Mouse (Mus musculus) heart, adult 9 months (tissue): ENCODE data around the gene Ptpn13.

Source experiments
- DNase-seq, 2 experiments: peaks; one replicate each; pipeline ENCODE4 v3.0.0; 2022; ENCODE audit warnings: low spot score in 2 of 2

The Ptpn13 gene

GRCm38 (mm10) chr5:103517641-103518040, 92.6 kb downstream of the Ptpn13 start:
- no peak for DNase-seq

DNA sequence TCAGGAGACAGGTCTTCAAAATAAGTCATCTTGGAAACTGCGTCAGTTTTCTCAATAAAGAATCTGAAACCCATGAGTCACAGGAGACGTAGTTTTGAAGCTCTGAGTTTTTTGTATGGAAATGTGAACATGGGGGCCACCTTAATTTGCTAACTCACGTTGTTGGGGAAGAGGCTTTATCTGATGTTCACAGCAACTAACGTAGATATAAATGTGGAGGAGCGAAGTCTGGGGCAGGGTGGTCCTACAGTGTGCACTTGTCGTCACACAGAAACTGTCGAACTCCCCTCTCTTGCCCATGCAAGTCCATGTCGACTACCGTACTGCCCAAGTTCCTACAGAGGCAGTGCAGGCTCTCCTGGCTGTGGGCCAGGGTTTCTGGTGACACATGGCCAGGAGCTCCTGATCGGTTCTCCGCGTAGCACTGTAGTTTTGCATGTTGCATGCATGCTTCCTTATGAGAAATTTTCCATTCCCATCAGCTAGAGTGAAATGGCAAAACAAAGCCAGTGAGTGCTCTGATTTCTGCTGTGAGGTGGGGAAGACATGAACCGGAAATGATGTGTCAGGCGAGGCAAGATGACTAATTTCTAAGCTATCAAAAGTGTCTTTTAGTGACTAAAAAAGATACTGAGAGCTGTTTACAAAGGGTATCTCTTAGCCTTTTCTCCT, 93.9 kb downstream of the Ptpn13 start:
- DNase-seq = peak in 1 of 2 experiments; percentile 34

GRCm38 (mm10) chr5:103522371-103522770, 97.4 kb downstream of the Ptpn13 start:
- no peak for DNase-seq

DNA sequence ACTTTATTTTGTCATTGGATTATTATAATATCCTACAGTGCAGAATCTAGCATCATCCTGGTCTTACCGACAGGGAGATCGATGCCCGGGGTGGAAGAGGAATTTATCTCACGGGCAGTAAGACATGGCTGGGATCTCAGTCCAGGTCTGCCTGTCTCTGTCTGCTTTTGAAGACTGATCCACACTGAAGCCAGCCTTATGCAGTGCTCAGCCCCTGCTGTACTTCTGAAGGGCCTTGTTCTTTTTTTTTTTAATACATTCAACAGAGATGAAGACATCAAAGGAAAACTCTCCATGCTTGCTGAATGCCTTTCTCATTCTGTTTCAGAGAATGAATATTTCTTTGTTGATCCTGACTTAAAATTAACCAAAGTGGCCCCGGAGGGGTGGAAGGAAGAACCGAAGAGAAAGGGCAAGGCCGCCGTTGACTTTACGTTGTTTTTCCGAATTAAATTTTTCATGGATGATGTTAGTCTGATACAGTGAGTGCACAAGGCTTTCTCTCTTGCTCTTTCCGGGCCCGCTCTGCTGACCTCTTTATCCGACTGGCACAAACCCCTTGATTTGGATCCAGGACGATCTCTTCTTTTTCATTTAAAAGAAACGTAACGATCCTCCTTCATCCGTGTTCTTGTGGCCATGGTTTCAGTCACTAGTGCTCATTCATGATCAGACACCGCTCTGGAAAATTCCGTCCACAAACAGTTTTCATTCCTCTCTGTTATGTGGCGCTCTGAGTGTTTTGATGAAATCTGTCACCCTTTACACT, 101.9 kb downstream of the Ptpn13 start:
- DNase-seq = no peak

GRCm38 (mm10) chr5:103527437-103527718, 102.4 kb downstream of the Ptpn13 start:
- DNase-seq = no peak

DNA sequence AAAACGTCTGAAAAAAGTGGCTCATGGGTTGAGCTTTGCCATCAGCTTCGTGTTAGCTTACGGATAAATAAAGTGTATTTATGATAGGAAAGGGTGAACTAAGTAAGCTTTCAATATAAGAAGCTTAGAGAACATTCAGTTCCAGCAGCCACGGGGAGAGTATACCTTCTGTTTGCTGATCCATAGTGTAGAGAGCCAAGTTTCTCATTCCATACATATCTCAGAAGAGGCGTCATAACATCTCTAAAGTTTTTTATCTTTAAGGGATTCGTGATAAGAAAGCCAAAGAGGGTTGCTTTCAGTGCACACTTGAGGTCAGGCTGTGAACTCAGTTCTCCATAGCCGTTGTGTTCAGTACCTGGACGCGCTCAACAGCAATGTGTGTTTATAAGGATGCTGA, 105.2 kb downstream of the Ptpn13 start:
- DNase-seq = no peak

- DNase-seq = no peak
Measured at GRCm38 (mm10) chr5:103532841-103533390, 107.9 kb downstream of the Ptpn13 start.

DNA sequence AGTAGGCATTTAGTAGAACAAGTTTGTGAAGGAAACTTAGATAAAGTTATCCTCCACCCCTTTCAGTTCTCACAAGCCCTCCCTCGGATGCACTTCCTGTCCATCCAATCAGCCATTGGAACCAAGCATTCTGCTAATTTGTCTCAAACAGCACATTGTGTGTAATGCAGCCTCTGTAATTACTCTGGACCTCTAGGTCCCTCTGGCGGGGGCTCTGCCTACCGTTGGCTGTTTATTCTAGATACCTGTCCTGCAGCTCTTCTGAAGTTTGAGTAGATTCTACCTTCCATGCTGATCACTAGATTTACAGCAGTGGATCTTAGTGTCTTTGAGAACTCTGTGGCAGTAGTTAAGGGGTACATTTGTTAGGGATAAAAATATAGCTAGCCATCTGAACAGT, 109.5 kb downstream of the Ptpn13 start:
- no peak for DNase-seq

GRCm38 (mm10) chr5:103537429-103537828, 112.4 kb downstream of the Ptpn13 start:
- no peak for DNase-seq

DNA sequence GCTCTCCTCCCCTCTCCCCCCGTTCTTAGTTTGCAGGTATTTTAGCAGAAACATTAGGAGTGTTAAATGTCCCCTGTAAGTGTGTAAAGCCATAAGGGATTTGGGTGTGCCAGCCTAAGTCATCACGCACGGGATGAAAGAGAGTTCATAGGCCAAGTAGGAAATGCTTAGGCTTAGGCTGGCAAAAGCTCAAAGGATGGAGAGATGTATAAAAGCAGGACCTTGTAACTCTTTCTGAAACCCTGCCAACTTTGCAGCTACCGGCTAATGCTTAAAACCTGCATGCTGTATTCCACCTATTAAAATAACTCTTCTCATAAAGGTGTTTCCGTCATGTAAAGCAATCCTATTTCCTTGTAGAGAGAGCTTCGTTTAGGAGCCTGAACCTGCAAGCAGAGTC, 115.6 kb downstream of the Ptpn13 start:
- no peak for DNase-seq

GRCm38 (mm10) chr5:103541136-103541535, 116.1 kb downstream of the Ptpn13 start:
- no peak for DNase-seq

GRCm38 (mm10) chr5:103541542-103541941, 116.5 kb downstream of the Ptpn13 start:
- no peak for DNase-seq

GRCm38 (mm10) chr5:103545381-103546000, 120.5 kb downstream of the Ptpn13 start:
- DNase-seq = no peak

DNA sequence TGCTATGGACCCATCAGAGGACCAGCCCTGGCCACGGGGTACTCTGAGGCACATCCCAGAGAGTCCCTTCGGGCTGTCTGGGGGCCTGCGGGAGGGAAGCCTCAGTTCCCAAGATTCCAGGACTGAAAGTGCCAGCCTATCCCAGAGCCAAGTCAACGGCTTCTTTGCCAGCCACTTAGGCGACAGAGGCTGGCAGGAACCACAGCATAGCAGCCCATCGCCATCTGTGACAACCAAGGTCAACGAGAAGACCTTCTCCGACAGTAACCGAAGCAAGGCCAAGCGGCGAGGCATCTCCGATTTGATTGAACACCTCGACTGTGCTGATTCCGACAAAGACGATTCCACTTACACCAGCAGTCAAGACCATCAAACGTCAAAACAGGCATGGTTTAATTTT, 129.8 kb downstream of the Ptpn13 start:
- DNase-seq = peak in 1 of 2 experiments; percentile 5

DNA sequence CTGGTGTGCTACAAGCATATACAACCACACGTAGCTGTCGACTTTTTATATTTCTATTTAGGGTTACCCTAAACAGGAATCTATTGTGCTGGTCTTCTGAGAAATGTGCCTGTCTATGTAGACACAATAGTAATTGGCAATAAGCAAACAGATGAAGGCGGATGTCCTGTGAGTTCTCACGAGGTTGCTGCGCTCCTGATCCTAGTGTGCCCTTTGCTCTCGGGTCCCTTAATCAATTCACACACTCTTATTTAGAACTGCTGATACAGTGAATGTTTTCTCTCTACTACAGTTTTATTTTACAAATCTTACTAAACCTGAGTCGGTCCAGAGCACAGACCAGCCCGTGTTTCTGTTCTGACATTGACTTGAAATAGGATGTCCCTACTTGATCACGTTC, 135.6 kb downstream of the Ptpn13 start:
- no peak for DNase-seq

DNA sequence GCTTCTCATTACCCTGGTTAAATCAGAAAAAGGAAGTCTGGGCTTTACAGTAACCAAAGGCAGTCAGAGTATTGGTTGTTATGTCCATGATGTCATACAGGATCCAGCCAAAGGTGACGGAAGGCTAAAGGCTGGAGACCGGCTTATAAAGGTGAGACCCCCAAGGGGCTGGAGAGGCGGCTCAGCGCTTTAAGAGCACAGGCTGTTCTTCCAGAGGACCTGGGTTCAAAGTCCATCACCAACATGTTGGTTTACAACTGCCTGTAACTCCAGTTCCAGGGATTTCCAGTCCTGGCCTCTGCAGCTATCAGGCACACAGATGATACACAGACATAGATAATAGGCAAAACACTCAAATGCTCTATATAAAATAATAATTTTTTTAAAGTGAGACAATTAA, 143.0 kb downstream of the Ptpn13 start:
- DNase-seq = no peak

DNA sequence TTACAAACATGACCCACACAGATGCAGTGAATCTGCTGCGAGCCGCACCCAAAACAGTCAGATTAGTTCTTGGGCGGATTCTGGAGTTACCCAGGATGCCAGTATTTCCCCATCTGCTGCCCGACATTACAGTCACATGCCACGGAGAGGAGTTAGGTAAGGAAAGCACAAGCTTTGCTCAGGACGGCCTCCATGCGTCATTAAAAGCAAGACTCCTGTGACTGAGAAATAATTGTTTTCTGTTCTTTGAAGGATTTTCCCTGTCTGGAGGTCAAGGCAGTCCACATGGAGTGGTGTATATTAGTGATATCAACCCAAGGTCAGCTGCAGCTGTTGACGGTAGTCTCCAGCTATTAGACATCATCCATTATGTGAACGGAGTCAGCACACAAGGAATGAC, 144.5 kb downstream of the Ptpn13 start:
- DNase-seq = no peak

- no peak for DNase-seq
Measured at GRCm38 (mm10) chr5:103579680-103580420, 154.9 kb downstream of the Ptpn13 start.

GRCm38 (mm10) chr5:103587219-103587618, 162.2 kb downstream of the Ptpn13 start:
- DNase-seq = no peak

GRCm38 (mm10) chr5:103591846-103592245, 166.9 kb downstream of the Ptpn13 start:
- DNase-seq = peak in 1 of 2 experiments; percentile 24

DNA sequence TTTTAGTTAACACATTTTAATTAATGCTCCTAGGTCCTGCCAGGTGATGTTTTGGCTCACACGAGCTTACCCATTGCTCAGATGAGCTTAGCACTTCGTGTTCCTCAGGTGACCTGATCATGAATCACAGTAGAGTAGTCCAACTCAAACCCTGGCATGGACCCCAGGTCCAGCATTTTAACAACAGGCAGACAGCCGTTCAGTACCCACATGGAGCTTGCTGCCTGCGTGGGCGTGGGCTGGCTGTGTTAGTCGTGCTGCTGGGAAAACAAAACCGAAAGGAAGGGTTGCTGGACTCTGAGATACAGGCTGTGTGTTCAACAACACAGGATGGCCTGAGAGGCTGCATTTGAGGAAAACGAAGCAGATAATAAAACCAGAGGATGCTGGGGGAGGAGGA, 167.7 kb downstream of the Ptpn13 start:
- DNase-seq = peak; percentile 43 to 45

- no peak for DNase-seq
Measured at GRCm38 (mm10) chr5:103593575-103593974, 168.6 kb downstream of the Ptpn13 start.
